Mouse (Mus musculus) bone marrow, adult 2 months (tissue): ENCODE measurements around the gene Dennd6a. TPM values are rescaled to one million over a fixed set of nuclear protein-coding genes. Genes with fewer than 3 reads are reported as not detected.

Source experiments
- H3K27ac ChIP-seq: fragments of 200-500 bp; 2 replicates; pipeline ENCODE4 v1.5.1; 2012; ENCODE audit warnings: low read depth, mild to moderate bottlenecking, control low read depth, inconsistent platforms, low read length; ENCODE audit not compliant: control insufficient read depth, poor library complexity, insufficient read depth
- H3K4me1 ChIP-seq: fragments of 200-500 bp; 2 replicates; pipeline ENCODE4 v1.6.1; 2011; ENCODE audit warnings: low read length; ENCODE audit not compliant: control insufficient read depth, insufficient read depth
- H3K4me3 ChIP-seq: fragments of 200-500 bp; replicated peaks from 2 replicates; pipeline ENCODE3; 2011; ENCODE audit warnings: mild to moderate bottlenecking, low read depth, low read length, control low read depth; ENCODE audit not compliant: control insufficient read depth
- CTCF ChIP-seq: fragments of 200-500 bp; IDR thresholded peaks from 2 replicates; pipeline ENCODE4 v1.5.1; 2011; ENCODE audit warnings: low read length, control low read depth; ENCODE audit not compliant: control insufficient read depth, insufficient read depth
- POLR2A ChIP-seq: fragments of 200-500 bp; IDR thresholded peaks from 2 replicates; pipeline ENCODE4 v1.6.1; 2011; ENCODE audit warnings: low read depth, mild to moderate bottlenecking, control low read depth, low read length, borderline replicate concordance; ENCODE audit not compliant: control insufficient read depth
- WGBS: fragments of 180-500 bp; shearing (Covaris S2); methylation state at CpG from one replicate; pipeline ENCODE4 v1.1.7; 2018; 5-methylcytosine and 5-hydroxymethylcytosine counted together
- polyA plus RNA-seq: library from polyadenylated mRNA; stranded (reverse); fragments of >200 nt; gene quantifications from 2 replicates; pipeline ENCODE4 v1.2.4, GENCODE M21; 2011; ENCODE audit warnings: low replicate concordance; ENCODE audit not compliant: missing spikeins, insufficient read depth, insufficient read length

The Dennd6a gene
- polyA plus RNA-seq, 1 experiment: 7.6 TPM

GRCm38 (mm10) chr14:26675371-26675770, 101.7 kb downstream of the Dennd6a start:
- Histone ChIP-seq H3K27ac (no peak overlapping the region), H3K4me1 (peaks cover 2% of the 10 kb centered on the region), H3K4me3 (no peak overlapping the region)
- TF ChIP-seq POLR2A: no peak
- peak; percentile 45; the same call in 1 of the 2 replicates for TF ChIP-seq CTCF
- 16% methylated on average over 12 of the region's 12 CpGs for WGBS

- H3K4me3 ChIP-seq: no peak overlapping the region
- peaks cover 2% of the 10 kb centered on the region for H3K4me1 ChIP-seq
- 25% methylated on average over 5 of the region's 5 CpGs for WGBS
- TF ChIP-seq POLR2A (no peak), CTCF (peak; percentile 7; the same call in 1 of the 2 replicates)
- H3K27ac ChIP-seq: no peak overlapping the region
Observed at GRCm38 (mm10) chr14:26675791-26676190, 102.1 kb downstream of the Dennd6a start.

Other genes starting within 250 kb of the Dennd6a start
- gene Slmap, start 38.9 kb upstream of the Dennd6a start, polyA plus RNA-seq: 58.3 and 75.2 TPM in 2 replicates
- 36.8 and 38.3 TPM in 2 replicates for gene Arf4, start 64.2 kb downstream of the Dennd6a start, polyA plus RNA-seq
- gene Pde12, start 96.0 kb downstream of the Dennd6a start, polyA plus RNA-seq: 2.6 and 3.3 TPM in 2 replicates
- 0.11 and 0.25 TPM in 2 replicates for gene Dnah12, start 119.4 kb downstream of the Dennd6a start, polyA plus RNA-seq